Mouse (Mus musculus) Patski (cell line): Measurements from ENCODE around the gene Tex36. TPM values are rescaled to one million over a fixed set of nuclear protein-coding genes. Genes with fewer than 3 reads are reported as not detected.
A peak's percentile ranks its signal among the peaks of the same experiment; 100 is the strongest.

Experiments
- ATAC-seq: fragments of 100-300 bp; one replicate; pipeline ENCODE4 v1.8.0; 2021
- CTCF ChIA-PET: fragments of 350-600 bp; sonication (Branson Sonifier 250); formaldehyde crosslinking; loops from one replicate; lab custom pipeline; 2022; ENCODE audit warnings: inconsistent platforms; lab: Charles Lee
- POLR2A ChIA-PET: fragments of 350-600 bp; sonication (Branson Sonifier 250); formaldehyde crosslinking; loops from one replicate; lab custom pipeline; 2022; ENCODE audit warnings: antibody characterized with exemption, inconsistent platforms; lab: Charles Lee
- DNase-seq: peaks from one replicate; pipeline ENCODE4 v3.0.0-alpha.2; 2011; ENCODE audit warnings: low read depth, low spot score
- H3K27me3 ChIP-seq: fragments of 371-371 bp; one replicate; pipeline ENCODE4 v1.5.1; 2021
- CTCF ChIP-seq: fragments of 100-300 bp; IDR thresholded peaks from one replicate; pipeline ENCODE4 v1.5.1; 2021
- in situ Hi-C: fragments of 300-500 bp; cut with MboI; formaldehyde crosslinking; loops from 3 replicates; pipeline ENCODE4 v1.11.1; 2018; ENCODE audit warnings: low pct_unique_long_range_greater_than_20kb, mixed read lengths
- polyA plus RNA-seq: library from polyadenylated mRNA; unstranded; gene quantifications from one replicate; pipeline ENCODE4 v1.2.3, GENCODE M21; 2021

Tex36 gene
- polyA plus RNA-seq, 1 experiment from 2014 or later, result not detected

GRCm38 (mm10) chr7:133600558-133600957 is 1.4 kb downstream of the Tex36 start:
- H3K27me3 ChIP-seq, result no peaks in the 10 kb centered on the region
- ATAC-seq (no peak), DNase-seq (no peak)
- ChIA-PET CTCF (no interaction called here), POLR2A (no interaction called here)
- in situ Hi-C loops, result no loop called here
- TF ChIP-seq CTCF, result no peak

- ChIA-PET CTCF (no interaction called here), POLR2A (no interaction called here)
- no peak for TF ChIP-seq CTCF
- no peak for DNase-seq
- in situ Hi-C loops, result no loop called here
- no peak for ATAC-seq
- H3K27me3 ChIP-seq, result peaks cover 13% of the 10 kb centered on the region
Observed at GRCm38 (mm10) chr7:133591750-133592149, 10.2 kb downstream of the Tex36 start.

GRCm38 (mm10) chr7:133583216-133583615 is 18.7 kb downstream of the Tex36 start:
- H3K27me3 ChIP-seq, result no peaks in the 10 kb centered on the region
- POLR2A ChIA-PET, result no interaction called here
- in situ Hi-C loops, result no loop called here
- ATAC-seq, result no peak
- TF ChIP-seq CTCF, result no peak
- no peak for DNase-seq
- CTCF ChIA-PET, result no interaction called here

- ChIA-PET POLR2A (no interaction called here), CTCF (interaction anchor here (1.5 kb wide), 1 partner anchor 26 kb away, joined by 3 read pairs; no protein-coding TSS in a partner anchor)
- no peak for DNase-seq
- no peak for ATAC-seq
- TF ChIP-seq CTCF, result no peak
- no peaks in the 10 kb centered on the region for H3K27me3 ChIP-seq
- in situ Hi-C loops, result no loop called here
Observed at GRCm38 (mm10) chr7:133580296-133580640, 21.7 kb downstream of the Tex36 start.

- CTCF ChIA-PET, result interaction anchor here (1.5 kb wide), 1 partner anchor 26 kb away, joined by 3 read pairs; no protein-coding TSS in a partner anchor
- POLR2A ChIA-PET, result no interaction called here
- ATAC-seq, result no peak
- peak; percentile 48 for TF ChIP-seq CTCF
- in situ Hi-C loops, result loop anchor here (10.0 kb wide), 2 partner anchors 265 to 545 kb away; no protein-coding TSS in a partner anchor
- no peaks in the 10 kb centered on the region for H3K27me3 ChIP-seq
- peak; percentile 13 for DNase-seq
Observed at GRCm38 (mm10) chr7:133579491-133580295, 22.3 kb downstream of the Tex36 start.

GRCm38 (mm10) chr7:133576825-133577224 is 25.1 kb downstream of the Tex36 start:
- no peak for ATAC-seq
- DNase-seq, result no peak
- ChIA-PET POLR2A (no interaction called here), CTCF (no interaction called here)
- in situ Hi-C loops, result loop anchor here (10.0 kb wide), 2 partner anchors 262 to 542 kb away; no protein-coding TSS in a partner anchor
- H3K27me3 ChIP-seq, result no peaks in the 10 kb centered on the region
- TF ChIP-seq CTCF, result no peak

GRCm38 (mm10) chr7:133576281-133576680 is 25.7 kb downstream of the Tex36 start:
- in situ Hi-C loops, result loop anchor here (10.0 kb wide), 2 partner anchors 261 to 541 kb away; no protein-coding TSS in a partner anchor
- DNase-seq (no peak), ATAC-seq (no peak)
- CTCF ChIA-PET, result no interaction called here
- no peak for TF ChIP-seq CTCF
- POLR2A ChIA-PET, result no interaction called here
- no peaks in the 10 kb centered on the region for H3K27me3 ChIP-seq

GRCm38 (mm10) chr7:133571927-133572326 is 30.0 kb downstream of the Tex36 start:
- CTCF ChIA-PET, result interaction anchor here (1.5 kb wide), 1 partner anchor 65 kb away, joined by 4 read pairs; the partner anchor contains the start of gene Edrf1
- POLR2A ChIA-PET, result interaction anchor here (0.7 kb wide), 1 partner anchor 255 kb away, joined by 4 read pairs; no protein-coding TSS in a partner anchor
- ATAC-seq (no peak), DNase-seq (peak; percentile 15)
- in situ Hi-C loops, result loop anchor here (10.0 kb wide), 2 partner anchors 257 to 537 kb away; no protein-coding TSS in a partner anchor
- H3K27me3 ChIP-seq, result no peaks in the 10 kb centered on the region
- peak; percentile 45 for TF ChIP-seq CTCF

GRCm38 (mm10) chr7:133569194-133569880 is 32.6 kb downstream of the Tex36 start:
- CTCF ChIA-PET, result interaction anchor here (1.3 kb wide), 1 partner anchor 541 kb away, joined by 3 read pairs; no protein-coding TSS in a partner anchor
- DNase-seq (no peak), ATAC-seq (no peak)
- in situ Hi-C loops, result no loop called here
- POLR2A ChIA-PET, result no interaction called here
- no peak for TF ChIP-seq CTCF
- H3K27me3 ChIP-seq, result peaks cover 3% of the 10 kb centered on the region

- DNase-seq (no peak), ATAC-seq (no peak)
- POLR2A ChIA-PET, result no interaction called here
- in situ Hi-C loops, result no loop called here
- H3K27me3 ChIP-seq, result peaks cover 3% of the 10 kb centered on the region
- TF ChIP-seq CTCF, result no peak
- CTCF ChIA-PET, result no interaction called here
Observed at GRCm38 (mm10) chr7:133564600-133564999, 37.4 kb downstream of the Tex36 start.
